Mouse (Mus musculus): ENCODE results near the gene Sfi1.

GRCm38 (mm10) chr11:3235277-3235676 lies 42.0 kb upstream of the Sfi1 start:
- no peak for TF ChIP-seq CTCF (IDR thresholded peaks at IDR 0.05; ENCODE audit: borderline replicate concordance, extremely low read depth, insufficient read depth, insufficient read length)
- no peak for TF ChIP-seq POLR2A (IDR thresholded peaks at IDR 0.05; ENCODE audit: borderline replicate concordance, extremely low read depth, insufficient read depth, insufficient read length, poor library complexity, severe bottlenecking)

Measured in brain, embryonic 14.5 days (tissue).